Mouse (Mus musculus): Measurements from ENCODE around the gene Fut7.

- TF ChIP-seq CTCF (IDR thresholded peaks at IDR 0.05; ENCODE audit: low read depth) (no peak), EP300 (IDR thresholded peaks at IDR 0.05; ENCODE audit: low read depth) (no peak)
Measured at GRCm38 (mm10) chr2:25472550-25472949, 49.5 kb downstream of the Fut7 start.
